Mouse (Mus musculus): ENCODE measurements around the gene Pacsin2.
"Not testable (repeated sequence)": the region's sequence is repeated elsewhere in the genome, so short reads cannot be mapped to it uniquely, and the experiment has no call there.

The Pacsin2 gene

DNA sequence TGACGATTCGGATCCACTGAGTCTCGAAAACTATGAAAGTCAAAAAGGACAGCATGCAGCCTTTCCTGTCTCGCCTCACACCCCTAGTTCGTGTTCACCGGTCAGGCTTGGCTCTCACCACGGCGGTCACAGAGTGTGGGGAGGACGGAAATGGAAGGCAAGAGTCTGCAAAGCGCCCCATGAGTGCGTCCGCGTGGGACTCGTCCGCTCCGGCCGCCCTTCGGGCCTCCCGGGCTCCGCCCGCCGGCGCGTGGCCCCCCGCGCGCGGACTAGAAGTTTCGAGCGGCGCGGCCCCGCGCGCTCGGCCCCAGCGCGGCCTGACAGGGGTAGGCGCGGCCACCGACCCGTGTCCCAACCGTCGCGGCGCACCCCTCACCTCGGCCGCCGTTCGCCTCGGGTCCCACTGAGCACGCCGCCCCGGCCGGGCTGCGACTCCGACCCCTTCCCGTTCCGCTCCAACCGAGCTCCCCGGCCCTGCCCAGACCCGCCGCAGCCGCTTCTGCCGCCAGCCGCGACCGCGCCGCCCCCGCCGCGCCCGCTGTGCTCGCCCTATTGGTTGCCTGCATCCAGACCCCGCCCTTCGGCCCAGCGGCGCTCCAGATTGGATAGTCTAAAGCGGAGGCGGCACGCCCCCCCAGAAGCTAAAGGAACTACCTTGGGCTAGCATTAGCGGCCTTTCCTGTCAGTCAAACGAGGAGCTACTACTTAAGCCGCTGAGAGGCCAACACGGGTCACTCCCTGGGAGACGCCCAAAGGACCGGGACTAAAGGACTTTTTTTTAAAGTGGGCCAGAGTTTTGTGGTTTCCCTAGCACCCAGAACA, at the start of gene Pacsin2:
Gene Pacsin2 (minus strand): TSS at position 524 of the 822 bp plus-strand sequence.
- DNase-seq (ENCODE audit: low read depth): peak; percentile 95

DNA sequence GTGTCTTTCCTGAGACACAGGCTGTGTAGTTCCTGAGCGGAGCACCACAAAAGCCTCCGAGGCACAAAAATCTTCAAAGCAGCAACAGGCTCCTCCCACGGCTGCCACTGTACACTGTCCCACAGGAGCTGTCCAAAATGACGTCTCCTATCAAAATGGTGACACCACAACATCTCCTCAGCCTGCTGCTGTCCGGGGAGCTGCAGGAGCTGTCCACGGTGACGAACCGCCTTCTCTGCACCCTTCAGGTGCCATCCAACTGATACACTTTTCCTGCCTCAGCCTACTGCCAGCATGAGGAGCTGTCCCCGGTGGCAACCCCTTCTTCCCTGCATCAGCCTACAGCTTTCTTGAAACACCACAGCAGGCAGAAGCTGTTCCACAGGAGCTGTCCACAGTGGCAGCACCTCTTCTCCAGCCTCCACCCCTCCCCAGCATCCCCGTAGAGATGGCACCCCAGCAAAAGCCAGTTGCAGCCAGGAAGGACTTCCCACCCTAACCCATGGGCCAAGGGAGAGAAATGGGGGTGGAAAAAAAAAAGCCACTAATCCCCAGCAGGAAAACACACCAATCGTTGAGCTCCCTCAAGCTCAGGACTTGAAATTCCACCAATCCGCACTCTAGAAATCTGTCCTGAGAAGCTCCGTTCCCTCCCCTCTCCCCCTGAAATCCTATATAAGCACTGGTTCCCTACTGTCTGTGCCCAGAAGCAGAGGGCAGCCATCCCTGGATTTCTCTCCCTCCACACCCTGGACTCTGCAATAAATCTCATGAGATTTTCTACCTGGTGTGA, 48.3 kb upstream of the Pacsin2 start:
- no peak for DNase-seq (ENCODE audit: low read depth)

DNA sequence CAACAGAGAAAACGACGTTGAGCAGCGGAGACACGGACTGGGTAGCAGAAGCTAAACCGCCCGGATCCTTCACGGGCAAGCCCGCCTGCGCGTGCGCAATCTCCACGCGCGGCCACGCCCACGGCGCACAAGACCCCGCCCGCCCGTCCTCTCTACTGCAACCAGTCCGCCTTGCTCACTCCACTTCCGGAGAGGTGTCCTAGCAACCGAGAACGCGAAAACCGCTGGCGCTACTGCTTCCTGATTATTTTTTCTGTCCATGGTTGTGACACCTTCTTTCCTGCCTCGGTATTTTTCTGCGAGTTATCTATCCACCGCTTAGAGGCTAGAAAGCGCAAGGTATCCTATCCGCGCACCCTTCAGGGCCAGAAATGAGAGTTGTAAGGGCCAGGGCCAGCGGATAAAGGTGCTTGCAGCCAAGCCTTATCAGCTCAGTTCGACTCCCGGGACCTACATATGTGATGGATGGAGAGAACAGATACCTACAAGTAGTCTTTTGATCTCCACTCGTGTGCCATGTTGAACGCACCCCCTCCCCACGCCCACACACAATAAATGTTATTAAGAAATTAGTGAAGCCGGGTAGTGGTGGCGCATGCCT, 46.5 kb upstream of the Pacsin2 start, which contains the start of gene Ttll1:
Gene Ttll1 (minus strand): TSS at position 89 of the 601 bp plus-strand sequence.
- peak; percentile 87 for DNase-seq (ENCODE audit: low read depth)

DNA sequence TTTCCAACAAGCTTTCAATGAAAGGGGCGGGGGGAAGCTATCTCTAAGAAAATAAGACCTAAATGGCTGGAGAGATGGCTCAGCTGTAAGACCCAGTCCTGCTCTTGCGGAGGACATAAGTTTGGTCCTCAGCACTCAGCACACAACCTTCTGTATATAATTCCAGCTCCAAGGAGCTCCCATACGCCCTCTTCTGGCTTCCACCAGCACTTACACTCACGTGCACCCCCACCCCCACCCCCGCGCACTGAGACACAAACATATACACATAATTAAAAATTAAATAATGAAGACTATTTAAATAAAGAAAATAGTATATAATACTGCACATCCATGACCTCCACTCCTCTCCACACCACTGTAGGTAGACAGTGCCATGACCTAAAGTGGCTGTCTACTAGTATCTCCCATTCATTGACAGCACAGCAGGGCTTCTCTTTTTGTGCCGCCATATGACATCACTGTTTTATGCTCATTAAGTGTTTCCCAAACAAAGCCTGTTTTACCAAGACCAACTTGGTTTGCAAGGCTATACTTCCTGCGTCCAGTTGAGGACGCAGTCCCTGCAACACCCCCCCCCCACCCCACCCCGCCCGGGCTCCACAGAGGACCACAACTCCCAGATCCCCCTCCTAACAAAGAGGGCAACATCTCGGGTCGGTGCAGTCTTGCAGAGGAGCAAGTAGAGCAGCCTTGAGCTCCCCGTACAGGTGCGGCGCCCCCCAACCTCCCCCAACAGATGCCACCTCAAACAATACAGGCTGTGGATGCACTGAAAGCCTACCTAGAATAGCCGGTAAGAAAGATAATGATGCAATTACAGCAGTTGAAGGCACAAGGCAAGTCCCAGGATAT, 45.8 kb upstream of the Pacsin2 start:
- no peak for DNase-seq (ENCODE audit: low read depth)

DNA sequence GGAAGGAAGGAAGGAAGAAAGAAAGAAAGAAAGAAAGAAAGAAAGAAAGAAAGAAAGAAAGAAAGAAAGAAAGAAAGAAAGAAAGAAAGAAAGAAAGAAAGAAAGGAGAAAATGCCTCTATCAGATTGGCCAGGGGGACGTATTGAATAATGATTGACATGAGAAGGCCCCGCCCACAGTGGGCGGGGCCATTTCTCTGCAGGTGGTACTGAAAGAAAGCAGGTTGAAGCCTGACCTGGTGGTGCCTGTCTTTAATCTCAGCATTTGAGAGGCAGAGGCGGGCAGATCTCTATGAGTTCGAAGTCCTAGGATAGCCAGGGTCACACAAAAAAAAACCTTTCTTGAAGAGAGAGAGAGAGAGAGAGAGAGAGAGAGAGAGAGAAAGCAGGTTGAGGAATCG, 37.1 kb upstream of the Pacsin2 start:
- not testable (repeated sequence) for DNase-seq (ENCODE audit: low read depth)

DNA sequence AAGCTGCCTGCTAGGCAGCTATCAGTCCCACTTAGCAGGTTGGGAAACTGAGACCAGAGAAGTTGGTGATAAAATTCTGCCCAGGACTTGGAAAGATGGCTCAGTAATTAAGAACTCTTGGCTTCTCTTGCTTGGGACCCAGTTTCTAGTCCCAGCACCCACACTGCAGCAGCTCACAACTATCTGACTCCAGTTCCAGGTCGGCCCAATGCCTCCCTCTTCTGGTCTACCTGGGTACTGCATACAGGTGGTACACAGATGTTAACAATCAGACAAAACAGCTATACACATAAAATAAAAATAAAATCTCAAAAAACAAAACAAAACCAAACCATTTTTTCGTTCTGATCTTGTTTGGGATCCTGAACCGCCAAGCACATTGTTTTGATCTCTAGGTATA, 35.9 kb upstream of the Pacsin2 start:
- no peak for DNase-seq (ENCODE audit: low read depth)

DNA sequence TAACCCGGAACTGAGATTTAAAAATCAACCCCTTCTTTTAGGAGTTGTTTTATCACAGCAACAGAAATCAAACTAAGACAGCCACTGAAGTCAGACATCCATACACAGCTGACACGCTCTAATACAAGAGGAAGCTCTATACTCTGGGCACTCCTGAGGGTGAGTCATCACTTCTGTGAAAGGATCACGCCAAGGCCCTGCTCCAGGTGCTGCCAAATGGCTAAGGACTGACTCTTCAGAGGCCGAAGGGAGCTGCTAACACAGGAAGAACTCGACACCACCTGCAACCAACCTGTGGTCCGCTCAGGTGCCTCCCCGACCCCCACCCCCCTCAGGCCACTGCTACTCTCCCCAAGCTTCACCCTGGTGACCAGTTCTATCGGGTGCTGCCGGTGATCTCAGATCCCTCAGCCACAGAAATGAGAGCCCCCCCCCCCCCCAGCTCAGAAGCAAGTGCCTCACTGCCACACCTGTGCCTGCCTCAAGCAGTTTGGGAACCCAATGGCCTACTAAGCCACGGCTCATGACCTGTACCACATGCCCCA, 34.9 kb upstream of the Pacsin2 start:
- DNase-seq (ENCODE audit: low read depth): no peak

DNA sequence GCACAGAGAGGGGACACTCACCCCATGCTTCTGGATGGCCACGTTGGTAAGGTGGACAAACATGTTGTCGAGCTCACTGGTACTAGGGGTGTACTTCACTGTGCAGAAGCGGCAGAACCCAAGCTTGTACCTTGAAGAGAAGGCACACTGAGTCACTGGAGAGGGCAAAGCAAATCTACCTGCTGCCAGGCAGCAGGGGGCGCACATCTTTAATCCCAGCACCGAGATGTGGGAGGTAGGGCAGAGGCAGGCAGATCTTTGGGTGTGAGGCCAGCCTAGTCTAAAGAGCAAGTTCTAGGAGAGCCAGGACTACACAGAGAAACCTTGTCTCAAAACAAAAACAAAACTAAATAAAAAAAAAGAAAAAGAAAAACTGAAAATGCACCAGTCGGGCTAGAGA, 32.9 kb upstream of the Pacsin2 start:
- DNase-seq (ENCODE audit: low read depth): no peak

DNA sequence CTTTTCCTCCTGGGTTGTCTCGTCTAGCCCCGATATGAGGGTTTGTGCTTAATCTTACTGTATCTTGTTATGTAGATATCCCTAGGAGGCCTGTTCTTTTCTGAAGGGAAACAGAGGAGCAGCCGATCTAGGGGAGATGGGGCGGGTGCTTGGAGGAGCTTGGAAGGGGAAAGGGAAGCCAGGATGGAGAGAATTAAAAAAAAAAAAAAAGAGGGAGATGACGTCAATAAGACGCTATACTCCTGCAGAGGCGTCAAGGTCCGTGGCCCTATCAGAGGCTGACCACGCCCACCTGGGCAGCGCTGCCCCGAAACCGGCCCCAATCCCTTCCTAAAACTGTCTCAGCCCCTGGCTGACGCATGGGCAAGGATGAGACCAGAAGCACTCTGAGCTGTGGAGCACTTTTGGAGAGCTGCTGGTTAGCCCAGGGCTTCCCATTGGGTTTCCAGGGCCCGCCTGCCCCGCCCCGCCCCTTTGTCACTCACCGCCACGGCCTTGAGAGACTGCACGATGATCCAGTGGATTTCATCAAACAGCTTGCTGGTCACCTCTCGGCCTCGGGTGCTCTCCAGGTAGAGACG, 31.5 kb upstream of the Pacsin2 start:
- DNase-seq (ENCODE audit: low read depth): no peak

DNA sequence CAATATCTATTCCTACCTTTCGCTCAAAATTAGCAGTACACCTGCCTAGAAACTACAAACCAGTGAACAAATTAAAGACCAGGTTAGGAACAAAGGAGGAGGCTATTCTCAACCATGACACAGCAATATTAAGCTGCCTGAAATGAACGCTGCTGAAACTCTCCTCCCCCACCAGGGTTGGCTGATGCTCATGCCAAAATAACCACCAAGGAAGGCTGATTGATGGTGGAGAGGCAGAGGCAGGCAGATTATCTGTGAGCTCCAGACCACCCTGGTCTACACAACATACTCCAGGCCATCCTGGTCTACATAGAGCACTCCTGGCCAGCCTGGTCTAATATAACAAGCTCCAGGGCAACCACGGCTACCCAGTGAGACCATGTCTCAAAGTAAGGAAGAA, 30.8 kb upstream of the Pacsin2 start:
- DNase-seq (ENCODE audit: low read depth): no peak

DNA sequence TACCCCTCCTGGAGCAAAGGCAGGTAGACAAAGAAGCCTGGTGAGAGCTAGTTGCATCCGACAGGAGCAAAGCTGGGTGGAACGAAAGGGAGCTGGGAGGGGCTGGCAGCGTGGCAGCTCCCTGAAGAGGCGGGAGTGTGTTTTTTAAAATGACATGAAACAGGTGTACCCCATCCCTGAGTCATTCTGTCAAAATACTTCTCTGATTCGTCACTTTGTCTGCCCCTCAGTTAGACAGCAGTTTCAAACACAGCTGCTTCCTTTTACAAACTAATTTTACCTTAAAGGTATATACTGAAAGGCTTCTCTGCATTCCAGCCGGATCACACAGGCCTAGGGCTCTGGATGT, 30.1 kb upstream of the Pacsin2 start:
- DNase-seq (ENCODE audit: low read depth): no peak

DNA sequence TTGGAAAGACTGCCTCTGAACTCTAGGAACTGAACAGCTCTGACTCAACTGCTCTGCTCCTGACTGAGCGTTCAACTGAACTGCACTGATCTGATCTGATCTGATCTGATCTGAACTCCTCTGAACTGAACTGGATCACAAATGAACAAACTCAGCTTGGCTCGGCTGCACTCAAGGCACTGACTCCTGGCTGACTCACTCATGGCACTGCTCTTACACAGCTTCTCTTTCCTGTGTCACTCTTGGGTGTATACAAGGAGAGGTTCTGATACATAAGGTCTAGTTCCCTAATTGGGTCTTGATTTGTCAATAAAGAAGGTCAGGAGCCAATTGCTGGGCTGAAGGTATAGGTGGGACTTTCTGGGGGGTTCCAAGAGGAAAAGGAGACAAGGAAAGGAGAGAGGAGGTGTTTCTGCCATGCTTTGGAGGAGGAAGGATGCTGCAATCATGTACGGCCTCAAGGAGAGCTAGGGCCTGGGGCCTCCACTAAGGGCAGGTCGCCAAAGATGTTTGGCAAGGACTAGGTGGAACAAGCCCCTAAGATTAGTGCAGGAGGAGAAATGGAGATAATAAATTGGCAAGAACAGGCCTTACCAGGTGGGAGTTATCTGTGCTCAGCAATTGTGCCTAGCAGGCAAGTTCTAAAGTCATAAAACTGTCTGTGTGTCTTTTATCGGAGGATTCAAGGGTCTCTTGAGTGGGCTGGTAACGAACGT, 29.6 kb upstream of the Pacsin2 start:
- no peak for DNase-seq (ENCODE audit: low read depth)

DNA sequence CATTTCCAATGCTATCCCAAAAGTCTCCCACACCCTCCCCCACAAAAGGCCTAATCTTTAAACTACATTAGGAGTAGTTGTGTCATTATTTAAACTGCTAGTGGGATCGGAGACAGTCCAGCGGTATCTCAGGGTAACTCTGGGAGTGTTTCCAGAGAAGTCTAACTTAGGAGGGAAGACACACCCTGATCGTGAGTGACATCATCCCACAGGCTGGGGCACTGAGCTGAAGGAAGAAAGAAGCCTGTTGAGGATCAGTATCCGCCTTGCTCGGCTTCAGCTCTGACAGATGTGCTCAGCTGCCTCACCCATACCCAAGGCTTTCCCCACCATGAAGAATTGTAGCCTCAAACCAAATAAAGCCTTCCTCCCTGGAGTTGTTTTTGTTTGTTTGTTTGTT, 27.5 kb upstream of the Pacsin2 start:
- DNase-seq (ENCODE audit: low read depth): no peak

DNA sequence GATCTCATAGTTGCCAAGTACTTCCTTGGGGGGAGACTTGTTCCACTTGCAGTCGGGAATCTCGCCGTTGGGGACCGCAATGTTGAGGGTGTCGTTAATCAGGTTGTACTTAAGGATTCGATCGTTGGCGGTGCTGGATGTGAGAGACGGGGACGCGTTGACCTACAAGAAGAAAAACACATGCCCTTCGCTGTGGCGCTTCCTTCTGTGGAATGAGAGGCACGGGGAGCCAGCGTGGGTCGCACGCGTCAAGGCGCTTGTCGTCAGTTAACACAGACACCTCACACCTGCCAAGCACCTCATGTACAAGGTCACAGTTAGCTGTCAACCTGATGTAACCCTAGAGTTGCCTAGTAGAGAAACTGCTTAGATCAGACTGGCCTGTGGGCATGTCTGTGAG, 25.1 kb upstream of the Pacsin2 start:
- DNase-seq (ENCODE audit: low read depth): no peak

DNA sequence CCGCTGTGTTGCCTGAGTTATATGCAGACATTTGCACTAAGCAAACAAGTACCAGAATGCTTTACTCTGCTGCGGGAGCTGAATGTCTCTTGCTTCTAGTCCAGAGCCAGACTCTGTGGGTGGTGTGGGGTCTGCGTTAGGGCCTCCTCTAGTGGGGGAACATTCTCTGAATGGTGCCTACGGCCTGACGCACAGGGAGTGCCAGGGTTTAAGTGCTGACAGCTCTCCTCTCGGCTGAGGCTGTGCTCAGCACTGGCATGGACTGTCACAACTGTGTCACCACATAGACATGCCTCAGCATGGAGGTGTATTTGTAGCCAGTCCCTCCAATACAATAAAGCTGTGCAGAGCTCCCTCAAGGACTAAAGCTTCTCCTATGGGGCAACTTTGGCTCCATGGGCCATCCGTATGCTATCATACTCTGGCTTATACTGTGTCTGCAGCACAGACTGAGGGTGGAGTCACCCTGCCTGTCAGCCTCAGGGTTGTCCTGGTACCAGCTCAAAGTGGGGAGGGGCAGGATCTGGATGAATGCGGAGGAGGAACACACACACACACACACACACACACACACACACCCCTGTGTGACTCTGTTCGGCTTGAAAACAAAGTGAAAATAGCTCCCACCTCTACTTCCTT, 23.2 kb upstream of the Pacsin2 start:
- no peak for DNase-seq (ENCODE audit: low read depth)

DNA sequence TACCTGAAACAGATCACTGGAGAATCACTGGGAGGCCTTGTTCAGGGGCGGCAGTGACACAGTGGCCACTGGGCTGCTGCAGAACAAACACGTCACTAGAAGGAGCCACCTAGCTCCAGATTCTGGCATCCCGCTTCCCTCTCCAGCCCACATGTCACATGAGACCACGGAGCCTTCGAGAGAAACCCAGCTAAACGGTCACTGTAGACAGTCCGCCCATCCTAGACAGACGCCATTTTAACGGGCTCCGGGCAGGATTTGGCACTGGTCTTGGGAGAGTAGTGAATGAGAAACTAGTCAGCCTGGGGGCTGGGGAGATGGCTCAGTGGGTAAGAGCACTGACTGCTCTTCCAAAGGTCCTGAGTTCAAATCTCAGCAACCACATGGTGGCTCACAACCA, 19.9 kb upstream of the Pacsin2 start:
- DNase-seq (ENCODE audit: low read depth): no peak

DNA sequence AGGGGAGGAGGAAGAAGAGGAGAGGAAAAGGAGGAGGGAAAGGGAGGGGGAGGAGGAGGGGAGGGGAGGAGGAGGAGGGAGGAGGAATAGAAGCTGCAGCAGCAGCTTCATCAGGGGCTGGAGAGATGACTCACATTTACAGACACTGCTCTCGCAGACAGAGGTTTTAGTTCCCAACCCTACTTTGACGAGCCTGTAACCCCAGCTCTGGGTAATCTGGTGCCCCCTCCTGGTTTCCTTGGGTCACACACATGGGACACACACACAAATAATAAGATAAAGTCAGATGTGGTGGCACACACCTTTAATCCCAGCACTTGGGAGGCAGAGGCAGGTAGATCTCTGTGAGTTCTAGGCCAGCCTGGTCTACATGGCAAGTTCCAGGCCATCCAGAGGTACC, 19.1 kb upstream of the Pacsin2 start:
- no peak for DNase-seq (ENCODE audit: low read depth)

DNA sequence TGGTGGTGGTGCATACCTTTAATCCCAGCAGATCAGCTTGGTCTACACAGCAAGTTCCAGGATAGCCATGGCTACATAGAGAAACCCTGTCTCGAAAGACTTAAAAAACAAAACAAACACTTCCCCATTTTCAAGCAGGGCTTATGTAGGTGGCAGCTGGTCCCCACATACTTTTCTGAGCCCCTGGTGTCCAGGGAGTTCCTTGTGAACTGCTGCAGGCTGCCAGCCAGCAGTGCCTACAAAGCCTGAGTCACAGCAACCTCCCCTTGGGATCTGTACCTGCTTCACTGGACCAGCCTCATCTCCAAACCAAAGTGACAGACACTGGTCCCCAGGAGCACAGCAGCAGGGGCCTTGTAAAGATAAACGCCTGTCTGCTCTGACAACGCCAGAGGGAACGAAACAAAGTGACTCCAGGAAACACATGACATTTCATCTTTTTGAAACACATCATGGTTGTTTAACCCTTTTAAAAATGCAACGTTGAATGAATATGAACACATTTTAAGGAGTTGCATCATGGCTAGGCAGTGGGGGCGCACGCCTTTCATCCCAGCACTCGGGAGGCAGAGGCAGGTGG, 18.3 kb upstream of the Pacsin2 start:
- no peak for DNase-seq (ENCODE audit: low read depth)

DNA sequence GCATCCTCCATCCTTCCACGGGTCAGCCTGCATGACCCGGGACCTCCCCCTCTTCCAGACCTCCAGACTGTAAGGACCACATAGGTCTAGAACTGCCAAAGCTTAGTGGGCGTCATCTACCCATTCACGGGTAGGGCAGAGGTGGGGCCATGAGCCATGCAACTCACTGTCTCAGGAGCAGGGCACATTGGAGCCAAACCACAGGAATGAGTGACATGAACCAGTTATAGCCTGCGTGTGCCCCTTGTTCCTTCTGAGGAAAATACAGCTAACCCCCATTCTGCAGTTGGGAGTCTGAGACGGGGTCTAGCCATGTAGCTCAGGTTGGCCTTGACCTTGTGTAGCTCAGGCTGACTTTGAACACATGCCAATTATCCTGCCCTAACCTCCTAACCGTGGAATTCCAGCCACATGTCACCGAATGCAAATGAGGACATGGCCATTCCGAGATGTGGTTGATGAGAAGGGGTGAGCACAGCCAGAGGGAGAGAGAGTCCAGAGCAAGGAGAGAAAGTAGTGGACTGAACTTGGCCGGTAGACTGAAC, 16.9 kb upstream of the Pacsin2 start:
- DNase-seq (ENCODE audit: low read depth): no peak

DNA sequence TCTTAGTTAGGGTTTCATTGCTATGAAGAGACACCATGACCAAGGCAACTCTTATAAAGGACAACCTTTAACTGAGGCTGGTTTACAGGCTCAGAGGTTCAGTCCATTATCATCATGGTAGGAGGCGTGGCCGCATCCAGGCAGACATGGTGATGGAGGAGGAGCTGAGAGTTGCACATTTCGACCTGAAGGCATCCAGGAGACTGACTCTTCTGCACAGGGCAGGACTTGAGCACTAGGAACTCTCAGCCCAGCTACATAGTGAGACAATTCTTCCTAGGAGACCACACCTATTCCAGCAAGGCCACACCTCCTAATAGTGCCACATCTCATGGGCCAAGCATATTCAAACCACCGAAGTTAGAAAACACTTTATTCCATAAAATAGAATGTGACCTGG, 15.4 kb upstream of the Pacsin2 start:
- no peak for DNase-seq (ENCODE audit: low read depth)
